Comparison of ENCODE assay signal across 29 mouse cellular contexts in genomic region chr9:111012041-111012440, GRCm38 (mm10). TPM values are rescaled to one million over a fixed set of nuclear protein-coding genes. Genes with fewer than 3 reads are reported as not detected.
DNase-seq lines count a peak whose midpoint lies in the region.
"Had no signal": no experiment of that assay in that cellular context is flagged by ENCODE, and none has a peak within 500 bp of the region (broad histone marks: within the 10 kb centered on the region; RNA-seq: fewer than 3 reads in every experiment).

No protein-coding gene starts in this region.

- no peak overlapping the region for H3K27ac ChIP-seq in midbrain, embryonic 10.5 days (replicated peaks)
- H3K27ac ChIP-seq: embryonic facial prominence, embryonic 15.5 days; forebrain, embryonic 10.5 days; hindbrain, embryonic 13.5 days; liver, embryonic 15.5 days; midbrain, embryonic 13.5 days had no signal

- H3K4me1 ChIP-seq in midbrain, embryonic 10.5 days, result no peaks in the 10 kb centered on the region
- H3K4me1 ChIP-seq: embryonic facial prominence, embryonic 15.5 days; forebrain, embryonic 10.5 days; hindbrain, embryonic 13.5 days; liver, embryonic 15.5 days; midbrain, embryonic 13.5 days had no signal

- WGBS in midbrain, embryonic 10.5 days, result 83% methylated on average over 3 of the region's 3 CpGs

- DNase-seq in adrenal gland, adult 2 months, result peak; percentile 55
- DNase-seq in adrenal gland, adult 8-10 months, result no peak
- peak; percentile 49 for DNase-seq in kidney, adult 9 months
- no peak for DNase-seq in kidney, adult 18-20 months
- DNase-seq in kidney, postnatal 36 days, result peak; percentile 56 to 63
- DNase-seq in lung, postnatal 36 days, result peak; percentile 70
- no peak for DNase-seq in midbrain, embryonic 10.5 days (ENCODE audit: low spot score)
- no peak for DNase-seq in neural tube, embryonic 10.5 days (ENCODE audit: extremely low spot score, low spot score)
- DNase-seq: cerebellum, adult 2 months; cerebellum, postnatal 36 days; forebrain, postnatal 0 days; gastrocnemius, postnatal 36 days; heart, postnatal 14 days; right cerebral cortex, postnatal 14 days; spleen, adult 18-20 months; thymus, adult 18-20 months had no signal

- no peak overlapping the region for H3K4me3 ChIP-seq in midbrain, embryonic 10.5 days
- H3K4me3 ChIP-seq: embryonic facial prominence, embryonic 15.5 days; forebrain, embryonic 10.5 days; heart, embryonic 12.5 days; hindbrain, embryonic 13.5 days; liver, embryonic 15.5 days; midbrain, embryonic 13.5 days had no signal

- no peaks in the 10 kb centered on the region for H3K27me3 ChIP-seq in midbrain, embryonic 10.5 days (ENCODE audit: low read depth, poor library complexity, severe bottlenecking)
- H3K27me3 ChIP-seq: embryonic facial prominence, embryonic 15.5 days; heart, embryonic 12.5 days; hindbrain, embryonic 13.5 days; liver, embryonic 15.5 days; midbrain, embryonic 13.5 days had no signal

- H3K36me3 ChIP-seq in midbrain, embryonic 10.5 days, result no peaks in the 10 kb centered on the region
- H3K36me3 ChIP-seq: embryonic facial prominence, embryonic 15.5 days; forebrain, embryonic 10.5 days; heart, embryonic 12.5 days; hindbrain, embryonic 13.5 days; liver, embryonic 15.5 days; midbrain, embryonic 13.5 days had no signal

- H3K9me3 ChIP-seq in midbrain, embryonic 10.5 days (replicated peaks), result no peaks in the 10 kb centered on the region
- H3K9me3 ChIP-seq: embryonic facial prominence, embryonic 15.5 days; forebrain, embryonic 10.5 days; heart, embryonic 12.5 days; hindbrain, embryonic 13.5 days; liver, embryonic 15.5 days; midbrain, embryonic 13.5 days had no signal

RNA-seq across cellular contexts. Expression of gene Ltf, which starts 7.0 kb away (rescaled TPM):
- 1 to 10 TPM in 1 of 2 experiments, under 1 TPM in 1; 0.86 to 2.1 TPM for total RNA-seq in adrenal gland, adult 2 months (2021)
- polyA plus RNA-seq in adrenal gland, adult 2 months (2012; rRNA removed), result 0.26 TPM in 1 of 2 replicates, not detected in the other
- total RNA-seq in adrenal gland, adult 8-10 months (2022), result 1 to 10 TPM in 3 of 4 experiments, under 1 TPM in 1; 0.87 to 3.2 (median 2.0) TPM
- polyA plus RNA-seq in midbrain, embryonic 10.5 days (2016; fragmentation: Nextera tagmentation; extraction: Ambion mirVana), result 0.29 TPM in 1 of 2 replicates, not detected in the other
- total RNA-seq: ES-E14; gastrocnemius, postnatal 36 days; layer of hippocampus, adult 18-20 months; left cerebral cortex, postnatal 25 days had no signal
- polyA plus RNA-seq: activated CD4-positive, CD25-positive, alpha-beta regulatory T cell, adult 4 months; forebrain, embryonic 10.5 days had no signal

RNA-seq across cellular contexts. Expression of gene Rtp3, which starts 21.7 kb away (rescaled TPM):
- total RNA-seq in adrenal gland, adult 2 months (2021), result 1 to 10 TPM; 3.9 to 4.7 TPM
- polyA plus RNA-seq in adrenal gland, adult 2 months (2012; rRNA removed), result 8.7 and 8.8 TPM in 2 replicates
- 1 to 10 TPM; 2.5 to 4.6 (median 3.9) TPM for total RNA-seq in adrenal gland, adult 8-10 months (2022)
- polyA plus RNA-seq in midbrain, embryonic 10.5 days (2016; fragmentation: Nextera tagmentation; extraction: Ambion mirVana), result 0.09 TPM in 1 of 2 replicates, not detected in the other
- total RNA-seq: forebrain, postnatal 0 days; megakaryocyte progenitor cell, adult 5-6 weeks had no signal
- polyA plus RNA-seq: activated CD4-positive, CD25-positive, alpha-beta regulatory T cell, adult 4 months; CD4-positive, CD25-positive, alpha-beta regulatory T cell, adult 4 months; embryonic facial prominence, embryonic 15.5 days; forebrain, embryonic 10.5 days; forebrain, postnatal 0 days; hindbrain, embryonic 13.5 days; midbrain, embryonic 13.5 days; neural tube, embryonic 14.5 days had no signal

RNA-seq across cellular contexts. Expression of gene Ccrl2, which starts 45.3 kb away (rescaled TPM):
- 10 to 100 TPM in 1 of 2 experiments, 1 to 10 TPM in 1; 8.0 to 10.1 TPM for total RNA-seq in adrenal gland, adult 2 months (2021)
- polyA plus RNA-seq in adrenal gland, adult 2 months (2012; rRNA removed), result 4.8 and 5.2 TPM in 2 replicates
- 10 to 100 TPM in 2 of 4 experiments, 1 to 10 TPM in 2; 5.4 to 12.8 (median 9.8) TPM for total RNA-seq in adrenal gland, adult 8-10 months (2022)
- 0.89 and 1.0 TPM in 2 replicates for polyA plus RNA-seq in midbrain, embryonic 10.5 days (2016; fragmentation: Nextera tagmentation; extraction: Ambion mirVana)

Comparison
In these comparisons a context has a peak if more than half of its experiments do, and no peak if none do; other contexts are left out.
1. DNase-seq: peak in adrenal gland, adult 2 months (single experiment), kidney, adult 9 months (single experiment), kidney, postnatal 36 days (2 of 2) and lung, postnatal 36 days (single experiment); none in adrenal gland, adult 8-10 months (single experiment), kidney, adult 18-20 months (single experiment), midbrain, embryonic 10.5 days (single experiment) and neural tube, embryonic 10.5 days (single experiment).